Mouse (Mus musculus) spleen, postnatal 4 days (tissue): ENCODE results near the gene Cep95.
A peak's percentile ranks its signal among the peaks of the same experiment; 100 is the strongest.
"Not testable (repeated sequence)": the region's sequence is repeated elsewhere in the genome, so short reads cannot be mapped to it uniquely, and the experiment has no call there.

Source experiments
- DNase-seq, 2 experiments: peaks; one replicate each; pipeline ENCODE4 v3.0.0; 2022; ENCODE audit warnings: low spot score in 2 of 2

Cep95 gene

GRCm38 (mm10) chr11:106776960-106777359, 12.1 kb upstream of the Cep95 start:
- no peak for DNase-seq

GRCm38 (mm10) chr11:106777395-106777794, 11.7 kb upstream of the Cep95 start:
- no peak for DNase-seq

GRCm38 (mm10) chr11:106778132-106778531, 10.9 kb upstream of the Cep95 start:
- no peak for DNase-seq

GRCm38 (mm10) chr11:106778589-106779387, 10.3 kb upstream of the Cep95 start:
- DNase-seq: no peak

GRCm38 (mm10) chr11:106779388-106780088, 9.5 kb upstream of the Cep95 start, which contains the start of gene Polg2:
Polg2 (minus strand) TSS chr11:106779537.
- peak; percentile 89 to 95 for DNase-seq

- peak in 1 of 2 experiments; percentile 57 for DNase-seq
Measured at GRCm38 (mm10) chr11:106780089-106780425, 9.0 kb upstream of the Cep95 start.

- DNase-seq: no peak
Measured at GRCm38 (mm10) chr11:106780590-106781220, 8.3 kb upstream of the Cep95 start.

GRCm38 (mm10) chr11:106782271-106782670, 6.8 kb upstream of the Cep95 start:
- DNase-seq: not testable (repeated sequence)

- DNase-seq: no peak
Measured at GRCm38 (mm10) chr11:106782841-106783764, 5.9 kb upstream of the Cep95 start.

- no peak for DNase-seq
Measured at GRCm38 (mm10) chr11:106784476-106784875, 4.6 kb upstream of the Cep95 start.

GRCm38 (mm10) chr11:106785043-106785442, 4.0 kb upstream of the Cep95 start:
- no peak for DNase-seq

- DNase-seq: peak; percentile 92 to 95
Measured at GRCm38 (mm10) chr11:106787131-106788025, 1.7 kb upstream of the Cep95 start.

GRCm38 (mm10) chr11:106788026-106788774, 852 bp upstream of the Cep95 start:
- peak; percentile 100 for DNase-seq

GRCm38 (mm10) chr11:106789649-106790048, 597 bp downstream of the Cep95 start:
- no peak for DNase-seq

- no peak for DNase-seq
Measured at GRCm38 (mm10) chr11:106793846-106794245, 4.8 kb downstream of the Cep95 start.

GRCm38 (mm10) chr11:106795679-106796078, 6.6 kb downstream of the Cep95 start:
- no peak for DNase-seq

GRCm38 (mm10) chr11:106802069-106802627, 13.1 kb downstream of the Cep95 start:
- no peak for DNase-seq

- not testable (repeated sequence) for DNase-seq
Measured at GRCm38 (mm10) chr11:106807442-106807841, 18.4 kb downstream of the Cep95 start.

GRCm38 (mm10) chr11:106812410-106813136, 23.5 kb downstream of the Cep95 start:
- no peak for DNase-seq
